Mouse (Mus musculus): ENCODE results near the gene Dock2. TPM values are rescaled to one million over a fixed set of nuclear protein-coding genes. Genes with fewer than 3 reads are reported as not detected.
"Not testable (repeated sequence)": the region's sequence is repeated elsewhere in the genome, so short reads cannot be mapped to it uniquely, and the experiment has no call there.

Gene Dock2
- 1 to 10 TPM; 2.5 to 4.1 TPM for total RNA-seq (2021)

GRCm38 (mm10) chr11:34783587-34784043 is at the start of gene Dock2:
Gene Dock2, minus strand, starts transcription at chr11:34783892.
- intact Hi-C loops (cut with DNase I): no loop called here
- peak; percentile 7 for DNase-seq (ENCODE audit: low spot score in 2 of 2)

DNA sequence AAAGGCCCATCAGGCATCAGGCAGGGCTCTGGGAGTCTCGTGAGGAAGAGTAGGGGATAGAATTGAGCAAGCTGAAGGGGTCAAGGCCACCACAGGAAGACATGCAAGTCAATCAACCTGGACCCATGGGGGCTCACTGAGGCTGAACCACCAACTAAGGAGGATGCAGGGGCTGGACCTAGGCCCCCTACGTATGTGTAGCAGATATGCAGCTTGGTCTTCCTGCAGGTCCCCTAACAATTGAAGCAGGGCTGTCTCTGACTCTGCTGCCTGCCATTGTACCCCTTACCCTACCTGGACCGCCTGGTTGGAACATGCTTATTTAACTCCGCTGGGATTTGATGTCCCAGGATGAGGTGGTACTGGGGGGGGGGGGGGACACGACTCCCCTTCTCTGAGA is 49.0 kb upstream of the Dock2 start:
- intact Hi-C loops (cut with DNase I): no loop called here
- DNase-seq (ENCODE audit: low spot score in 2 of 2): no peak

GRCm38 (mm10) chr11:34827803-34828202 is 44.1 kb upstream of the Dock2 start:
- intact Hi-C loops (cut with DNase I): no loop called here

DNA sequence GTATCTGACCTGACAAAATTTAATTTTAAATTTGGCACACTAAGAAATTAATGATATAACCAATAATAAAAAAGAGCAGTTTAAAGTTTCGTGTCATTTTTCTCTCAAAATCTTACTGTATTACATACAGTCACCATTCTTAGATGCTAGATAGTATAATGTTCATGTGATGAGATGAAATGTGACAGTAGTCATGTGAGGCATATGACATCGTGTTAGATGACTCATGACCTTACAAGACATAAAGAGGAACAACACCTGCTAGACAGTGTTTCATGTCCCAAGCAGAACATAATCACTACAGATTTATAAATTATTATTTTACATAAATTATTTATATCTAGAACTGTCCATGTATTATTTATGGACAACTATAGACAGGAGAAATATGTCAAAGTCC is 43.2 kb upstream of the Dock2 start:
- no peak for DNase-seq (ENCODE audit: low spot score in 2 of 2)
- intact Hi-C loops (cut with DNase I): no loop called here

More at GRCm38 (mm10) chr11:34827803-34828202, 44.1 kb upstream of the Dock2 start:
- no peak for DNase-seq (ENCODE audit: low spot score in 2 of 2)

DNA sequence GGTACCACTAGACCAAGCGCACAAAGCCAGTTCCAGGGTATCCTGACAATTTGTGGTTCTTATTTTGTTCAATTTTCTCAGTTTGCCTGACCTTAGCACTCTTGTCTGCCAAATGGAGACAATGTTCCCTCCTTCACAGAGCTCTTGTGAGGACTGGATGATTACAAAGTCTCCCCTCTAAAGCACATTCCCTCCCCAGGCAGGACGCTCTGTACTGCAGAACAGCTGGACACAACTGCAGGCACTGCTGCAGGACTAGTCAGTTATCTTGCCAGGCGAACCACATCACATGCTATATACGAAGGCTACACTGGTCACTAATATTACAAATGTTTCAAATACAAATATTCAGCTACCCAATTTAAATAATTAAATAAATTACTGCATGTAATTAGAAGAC is 41.1 kb upstream of the Dock2 start:
- DNase-seq (ENCODE audit: low spot score in 2 of 2): no peak
- intact Hi-C loops (cut with DNase I): no loop called here

DNA sequence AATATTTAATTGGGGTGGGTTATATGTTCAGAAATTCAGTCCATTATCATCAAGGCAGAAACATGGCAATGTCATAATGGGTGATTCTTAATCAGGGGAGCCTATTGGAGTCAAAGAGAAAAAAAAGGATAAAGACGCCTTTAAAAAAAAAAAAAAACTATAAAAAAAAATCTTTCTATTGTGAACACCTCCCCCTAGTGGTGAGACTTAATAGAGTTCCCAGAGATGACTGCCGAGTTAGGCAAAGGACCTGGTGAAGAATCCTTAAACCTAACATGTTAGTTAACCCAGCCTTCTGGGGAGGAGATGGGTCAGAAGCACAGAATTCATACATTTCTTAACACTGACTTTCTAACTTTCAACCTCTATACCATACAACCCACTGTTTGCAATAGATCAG is 31.1 kb upstream of the Dock2 start:
- DNase-seq (ENCODE audit: low spot score in 2 of 2): no peak
- intact Hi-C loops (cut with DNase I): loop anchor here (5.0 to 10.0 kb wide), 2 partner anchors 587 to 660 kb away; no protein-coding TSS in a partner anchor

DNA sequence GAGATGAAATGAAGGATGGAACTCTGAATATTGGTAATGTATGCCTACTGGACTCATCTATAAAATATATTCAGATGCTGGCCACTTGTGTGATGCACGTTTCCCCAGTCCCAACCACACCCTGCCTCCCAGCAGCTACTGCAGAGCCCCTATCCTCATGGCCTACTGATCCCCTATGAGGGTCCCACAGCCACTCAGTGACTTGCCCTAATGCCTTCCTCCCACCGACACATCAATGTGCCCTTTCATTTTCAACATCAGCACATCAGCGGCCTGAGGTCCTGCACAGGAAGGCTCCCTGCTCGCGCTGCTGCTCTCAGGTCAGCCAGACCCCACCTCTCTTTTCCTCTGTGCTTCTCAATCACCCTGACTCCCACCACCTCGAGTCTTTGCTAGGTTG is 30.6 kb upstream of the Dock2 start:
- intact Hi-C loops (cut with DNase I): loop anchor here (10.0 kb wide), 1 partner anchor 660 kb away; no protein-coding TSS in a partner anchor
- no peak for DNase-seq (ENCODE audit: low spot score in 2 of 2)

DNA sequence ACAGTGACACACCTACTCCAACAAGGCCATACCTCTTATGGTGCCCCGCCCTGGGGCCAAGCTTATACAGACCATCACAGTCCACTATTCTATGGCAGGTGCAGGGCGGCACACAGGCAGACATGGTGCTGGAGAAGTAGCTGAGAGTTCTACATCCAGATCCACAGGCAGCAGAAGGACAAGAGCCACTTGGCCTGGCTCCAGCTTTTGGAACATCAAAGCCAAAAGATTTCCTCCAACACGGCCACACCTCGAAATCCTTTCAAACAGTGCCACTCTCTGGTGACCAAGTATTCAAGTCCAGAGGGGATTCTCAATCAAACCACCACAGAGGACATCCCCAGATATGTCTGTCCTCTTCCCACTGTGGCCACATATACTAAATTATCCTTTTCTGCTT is 21.3 kb upstream of the Dock2 start:
- DNase-seq (ENCODE audit: low spot score in 2 of 2); intact Hi-C loops (cut with DNase I): not testable (repeated sequence)

- intact Hi-C loops (cut with DNase I): loop anchor here (5.0 kb wide), 1 partner anchor 486 kb away; the partner anchor contains the start of gene Fam196b
- DNase-seq (ENCODE audit: low spot score in 2 of 2): not testable (repeated sequence)
These were observed 14.4 kb upstream of the Dock2 start for GRCm38 (mm10) chr11:34798066-34798465.

DNA sequence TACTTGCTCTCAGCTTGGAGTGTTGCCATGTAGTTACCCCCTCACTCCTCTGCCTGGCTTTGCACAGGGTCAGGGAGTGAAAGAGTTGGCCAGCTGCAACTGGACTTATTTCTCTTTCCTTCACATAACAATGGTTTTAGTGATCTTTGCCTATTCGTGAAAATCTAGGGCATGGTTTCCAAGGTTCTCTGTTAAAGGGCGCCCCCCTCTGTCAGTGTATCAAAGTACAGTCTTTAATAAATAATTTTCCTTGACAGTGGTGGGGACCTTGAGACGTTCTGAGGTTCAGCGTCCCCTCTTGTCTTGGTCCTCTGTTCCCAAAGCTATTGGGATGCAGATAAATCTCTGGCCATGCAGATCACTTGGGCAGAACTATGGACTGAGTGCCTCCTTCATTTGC is 12.4 kb upstream of the Dock2 start:
- no peak for DNase-seq (ENCODE audit: low spot score in 2 of 2)
- intact Hi-C loops (cut with DNase I): loop anchor here (5.0 kb wide), 1 partner anchor 484 kb away; the partner anchor contains the start of gene Fam196b

GRCm38 (mm10) chr11:34791872-34792271 is 8.2 kb upstream of the Dock2 start:
- intact Hi-C loops (cut with DNase I): no loop called here
- no peak for DNase-seq (ENCODE audit: low spot score in 2 of 2)

DNA sequence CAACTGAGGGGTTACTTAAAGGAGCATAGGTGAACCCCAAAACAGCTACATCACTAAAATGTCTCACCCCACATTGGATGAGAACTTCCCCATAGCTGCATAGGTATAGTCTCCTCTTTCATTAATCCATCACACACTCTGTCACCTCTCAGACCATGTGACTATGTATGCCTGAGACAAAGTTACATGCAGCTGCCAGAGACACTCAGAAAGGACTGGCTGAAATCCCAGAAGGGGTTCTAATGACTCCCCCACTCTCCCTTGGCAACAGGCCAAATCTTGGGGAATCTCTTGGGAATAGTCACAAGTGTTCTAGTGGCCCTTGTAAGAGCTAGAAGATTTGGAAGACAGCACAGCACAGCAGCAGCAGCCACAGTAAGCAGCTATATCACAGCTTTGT is 1.2 kb upstream of the Dock2 start:
- intact Hi-C loops (cut with DNase I): no loop called here

GRCm38 (mm10) chr11:34782516-34783430 is 919 bp downstream of the Dock2 start:
- DNase-seq (ENCODE audit: low spot score in 2 of 2): no peak
- intact Hi-C loops (cut with DNase I): no loop called here

More for the DNA sequence above, 1.2 kb upstream of the Dock2 start:
- DNase-seq (ENCODE audit: low spot score in 2 of 2): no peak

- DNase-seq (ENCODE audit: low spot score in 2 of 2): no peak
- intact Hi-C loops (cut with DNase I): no loop called here
These were observed 2.9 kb downstream of the Dock2 start for GRCm38 (mm10) chr11:34780786-34781185.

DNA sequence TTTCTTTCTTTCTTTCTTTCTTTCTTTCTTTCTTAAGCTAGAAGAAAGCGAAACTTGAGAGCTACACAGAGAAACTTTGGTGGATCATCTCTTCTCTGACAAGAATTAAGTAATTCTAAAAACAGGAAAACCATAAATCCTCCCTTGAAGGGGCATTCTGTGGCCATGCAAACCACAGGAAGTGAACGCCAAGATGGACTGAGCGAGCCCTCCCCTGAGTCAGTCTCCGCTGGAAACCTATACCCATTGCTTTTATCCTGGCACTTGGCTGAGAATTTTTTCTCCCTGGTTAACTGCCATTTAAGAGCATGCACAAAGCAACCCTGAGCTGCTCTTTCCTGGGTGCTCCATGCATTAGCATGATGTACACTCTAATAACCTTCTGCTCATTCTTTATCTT is 3.7 kb downstream of the Dock2 start:
- DNase-seq (ENCODE audit: low spot score in 2 of 2): no peak
- intact Hi-C loops (cut with DNase I): no loop called here

DNA sequence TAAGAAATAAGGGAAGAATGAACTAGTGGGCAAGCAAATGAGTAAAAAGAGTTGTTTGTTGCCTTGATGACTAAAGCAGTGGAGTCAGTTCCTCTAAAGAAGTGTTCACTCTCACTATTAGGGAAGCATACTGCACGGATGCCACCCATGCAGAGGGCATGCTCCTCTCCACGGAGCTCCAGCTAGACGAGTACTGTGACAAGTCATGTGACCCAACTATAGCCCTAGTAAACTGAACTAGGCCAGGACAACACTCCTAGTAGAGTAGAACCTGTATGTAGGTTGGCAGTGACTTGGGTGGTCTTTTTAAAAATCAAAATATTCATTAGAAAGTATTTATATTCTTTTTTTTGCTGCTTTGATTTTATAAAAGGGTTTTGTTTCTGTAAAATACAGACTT is 5.3 kb downstream of the Dock2 start:
- no peak for DNase-seq (ENCODE audit: low spot score in 2 of 2)
- intact Hi-C loops (cut with DNase I): no loop called here

GRCm38 (mm10) chr11:34777529-34777928 is 6.2 kb downstream of the Dock2 start:
- intact Hi-C loops (cut with DNase I): no loop called here
- no peak for DNase-seq (ENCODE audit: low spot score in 2 of 2)

GRCm38 (mm10) chr11:34776054-34776453 is 7.6 kb downstream of the Dock2 start:
- intact Hi-C loops (cut with DNase I): no loop called here
- DNase-seq (ENCODE audit: low spot score in 2 of 2): no peak

- DNase-seq (ENCODE audit: low spot score in 2 of 2): no peak
- intact Hi-C loops (cut with DNase I): no loop called here
These were observed 9.1 kb downstream of the Dock2 start for GRCm38 (mm10) chr11:34774636-34775035.

GRCm38 (mm10) chr11:34773304-34773895 is 10.3 kb downstream of the Dock2 start:
- intact Hi-C loops (cut with DNase I): no loop called here
- no peak for DNase-seq (ENCODE audit: low spot score in 2 of 2)

All from left cerebral cortex, postnatal 36 days (tissue).